Mouse (Mus musculus) heart, postnatal 0 days (tissue): ENCODE data around the gene Pcnx3.

Experiments used
- CTCF ChIP-seq: IDR thresholded peaks from 2 replicates; pipeline ENCODE4 v1.5.1; 2016; ENCODE audit warnings: antibody characterized with exemption, control low read depth, low read depth
- EP300 ChIP-seq: IDR thresholded peaks from 2 replicates; pipeline ENCODE4 v1.6.1; 2016; ENCODE audit warnings: antibody characterized with exemption, low read depth

DNA sequence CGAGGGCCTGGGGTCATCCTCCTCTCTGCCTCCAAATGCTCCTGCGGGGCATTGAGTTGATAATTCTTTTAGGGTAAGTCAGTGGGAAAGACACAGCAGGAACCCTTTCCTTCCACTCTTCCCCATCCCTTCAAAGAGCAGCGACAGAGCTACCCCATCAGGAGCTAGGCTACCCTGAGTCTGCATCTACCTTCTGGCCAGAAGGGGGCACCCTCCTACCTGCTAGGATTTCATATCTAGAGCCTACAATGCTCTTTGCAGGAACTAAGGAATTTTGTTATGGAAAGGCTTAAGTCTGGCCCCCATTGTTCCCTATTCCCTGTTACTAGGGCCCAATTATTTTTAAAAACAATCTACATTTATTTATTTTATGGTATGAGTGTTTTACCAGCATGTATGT is 22.5 kb upstream of the Pcnx3 start:
- TF ChIP-seq CTCF (peak; percentile 77), EP300 (no peak)
